Mouse (Mus musculus) liver, embryonic 16.5 days (tissue): ENCODE measurements around the gene Zfp94. TPM values are rescaled to one million over a fixed set of nuclear protein-coding genes. Genes with fewer than 3 reads are reported as not detected.
A peak's percentile ranks its signal among the peaks of the same experiment; 100 is the strongest.

ENCODE experiments used
- ATAC-seq: fragments of 200-750 bp; cut with Nextera tagmentation; 2 replicates; pipeline ENCODE4 v1.8.0; 2017; ENCODE audit warnings: low read depth, mild to moderate bottlenecking, moderate number of reproducible peaks, moderate library complexity
- H3K27ac ChIP-seq: fragments of 300-500 bp; sonication (generic); 2 replicates; pipeline ENCODE4 v1.5.1; 2014; ENCODE audit warnings: mild to moderate bottlenecking, low read length
- H3K27me3 ChIP-seq: fragments of 300-500 bp; sonication (generic); 2 replicates; pipeline ENCODE4 v1.6.1; 2014; ENCODE audit warnings: low read depth, low read length, mixed read lengths; ENCODE audit not compliant: control insufficient read depth, insufficient read depth
- H3K36me3 ChIP-seq: fragments of 300-500 bp; sonication (generic); 2 replicates; pipeline ENCODE4 v1.6.1; 2014; ENCODE audit warnings: mild to moderate bottlenecking; ENCODE audit not compliant: control insufficient read depth, insufficient read depth
- H3K4me1 ChIP-seq: fragments of 300-500 bp; sonication (generic); 2 replicates; pipeline ENCODE4 v1.6.1; 2014; ENCODE audit warnings: low read depth, low read length, mixed read lengths; ENCODE audit not compliant: control insufficient read depth
- H3K4me2 ChIP-seq: fragments of 300-500 bp; sonication (generic); 2 replicates; pipeline ENCODE4 v1.6.1; 2014; ENCODE audit warnings: low read depth, low read length, mixed read lengths
- H3K4me3 ChIP-seq: fragments of 300-500 bp; sonication (generic); 2 replicates; pipeline ENCODE4 v1.5.1; 2014; ENCODE audit warnings: low read depth, mild to moderate bottlenecking, low read length
- H3K9ac ChIP-seq: fragments of 300-500 bp; sonication (generic); 2 replicates; pipeline ENCODE4 v1.6.1; 2014; ENCODE audit warnings: low read depth, low read length
- H3K9me3 ChIP-seq: fragments of 300-500 bp; sonication (generic); replicated peaks from 2 replicates; pipeline ENCODE4 v1.6.1; 2016; ENCODE audit warnings: low read length; ENCODE audit not compliant: control insufficient read depth
- WGBS: fragments of 180-500 bp; shearing (Covaris S2); extraction: QIAGEN DNeasy Blood & Tissue Kit; methylation state at CpG from one replicate; pipeline ENCODE4 v1.1.7; 2014; ENCODE audit not compliant: insufficient replicate concordance; 5-methylcytosine and 5-hydroxymethylcytosine counted together
- polyA plus RNA-seq: library from polyadenylated mRNA; unstranded; fragments of >200 nt; fragmentation: Nextera tagmentation; extraction: Ambion mirVana; gene quantifications from 2 replicates; pipeline ENCODE4 v1.2.1, GENCODE M21; 2015

Zfp94 gene
- polyA plus RNA-seq, 1 experiment from 2014 or later = 1.8 TPM

GRCm38 (mm10) chr7:24348896-24349295, 32.4 kb upstream of the Zfp94 start, which contains the start of gene Lypd5:
Lypd5 (plus strand) TSS chr7:24349196.
- 33% methylated on average over 6 of the region's 6 CpGs for WGBS
- H3K9ac ChIP-seq = no peak within 1 kb of the TSS

GRCm38 (mm10) chr7:24346444-24346843, 30.0 kb upstream of the Zfp94 start:
- WGBS = 45% methylated on average over 5 of the region's 5 CpGs
- Histone ChIP-seq H3K4me1 (no peaks in the 10 kb centered on the region), H3K27me3 (no peaks in the 10 kb centered on the region; the same call in 1 of the 2 replicates), H3K4me3 (no peak overlapping the region), H3K9me3 (no peaks in the 10 kb centered on the region), H3K9ac (no peak overlapping the region), H3K4me2 (no peak overlapping the region), H3K36me3 (no peaks in the 10 kb centered on the region), H3K27ac (no peak overlapping the region)
- no peak for ATAC-seq

More at GRCm38 (mm10) chr7:24348896-24349295, 32.4 kb upstream of the Zfp94 start, which contains the start of gene Lypd5:
- H3K4me1 ChIP-seq = no peaks in the 10 kb centered on the region
- H3K9me3 ChIP-seq = no peaks in the 10 kb centered on the region
- H3K27me3 ChIP-seq = no peaks in the 10 kb centered on the region; the same call in 1 of the 2 replicates
- no peak within 1 kb of the TSS for H3K4me2 ChIP-seq
- no peak within 1 kb of the TSS for H3K4me3 ChIP-seq
- no peaks in the 10 kb centered on the region for H3K36me3 ChIP-seq
- no peak for ATAC-seq
- no peak within 1 kb of the TSS for H3K27ac ChIP-seq

GRCm38 (mm10) chr7:24343701-24344272, 27.3 kb upstream of the Zfp94 start:
- 55% methylated on average over 7 of the region's 7 CpGs for WGBS
- ATAC-seq = no peak
- no peaks in the 10 kb centered on the region for H3K27me3 ChIP-seq
- no peaks in the 10 kb centered on the region for H3K9me3 ChIP-seq
- no peaks in the 10 kb centered on the region for H3K36me3 ChIP-seq
- no peak overlapping the region for H3K4me2 ChIP-seq
- no peak overlapping the region for H3K27ac ChIP-seq
- no peaks in the 10 kb centered on the region for H3K4me1 ChIP-seq
- no peak overlapping the region for H3K4me3 ChIP-seq
- no peak overlapping the region for H3K9ac ChIP-seq

DNA sequence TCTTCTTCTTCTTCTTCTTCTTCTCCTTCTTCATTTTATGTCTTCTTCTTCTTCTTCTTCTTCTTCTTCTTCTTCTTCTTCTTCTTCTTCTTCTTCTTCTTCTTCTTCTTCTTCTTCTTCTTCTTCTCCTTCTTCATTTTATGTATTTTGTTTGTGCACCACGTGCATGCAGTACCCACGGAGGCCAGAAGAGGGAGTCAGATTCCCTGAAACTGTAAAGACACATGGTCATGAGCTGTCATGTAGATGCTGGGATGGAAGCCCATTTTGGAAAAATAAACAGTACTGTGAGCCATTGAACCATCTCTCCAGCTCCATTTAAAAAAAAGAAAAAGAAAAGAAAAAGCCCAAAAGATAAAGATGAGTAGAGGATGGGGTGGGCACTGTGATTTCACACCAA, 21.8 kb upstream of the Zfp94 start:
- H3K9ac ChIP-seq = no peak overlapping the region
- no peaks in the 10 kb centered on the region for H3K4me1 ChIP-seq
- no peak overlapping the region for H3K27ac ChIP-seq
- no peak overlapping the region for H3K4me3 ChIP-seq
- no peaks in the 10 kb centered on the region for H3K36me3 ChIP-seq
- H3K4me2 ChIP-seq = no peak overlapping the region
- H3K9me3 ChIP-seq = no peaks in the 10 kb centered on the region
- peaks cover 11% of the 10 kb centered on the region for H3K27me3 ChIP-seq
- WGBS = 31% methylated on average over 2 of the region's 2 CpGs
- no peak for ATAC-seq

DNA sequence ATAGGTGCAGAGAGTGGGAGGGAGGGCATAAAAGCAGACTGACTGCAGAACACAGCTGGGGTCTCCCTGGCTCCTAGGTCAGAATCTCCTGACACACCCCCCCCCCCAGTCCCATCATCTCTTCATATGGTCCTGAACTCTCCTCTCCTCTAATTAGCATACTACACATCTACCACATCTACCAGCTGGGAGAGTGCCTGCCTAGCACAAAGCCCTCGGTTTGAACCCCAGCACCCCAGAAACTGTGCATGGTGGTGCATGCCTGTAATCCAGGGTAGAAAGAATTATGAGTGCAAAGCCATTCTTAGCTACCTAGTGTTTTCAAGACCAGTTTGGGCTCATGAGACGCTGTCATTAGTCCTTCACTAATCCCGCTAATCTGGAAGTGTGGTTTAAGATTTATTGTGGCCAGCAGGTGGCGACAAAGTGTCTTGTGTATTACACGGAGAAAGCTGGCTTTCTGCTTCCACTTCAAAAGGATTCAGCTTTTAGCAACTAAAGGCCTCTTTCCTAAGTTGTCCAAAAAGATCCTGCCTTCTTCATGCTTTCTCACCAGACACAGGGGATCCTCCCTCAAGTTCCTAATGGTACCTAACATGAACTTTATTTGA, 19.3 kb upstream of the Zfp94 start:
- H3K36me3 ChIP-seq = no peaks in the 10 kb centered on the region
- no peaks in the 10 kb centered on the region for H3K9me3 ChIP-seq
- H3K4me2 ChIP-seq = no peak overlapping the region
- H3K4me1 ChIP-seq = no peaks in the 10 kb centered on the region
- H3K27ac ChIP-seq = no peak overlapping the region
- 6% methylated on average over 5 of the region's 5 CpGs for WGBS
- no peak overlapping the region for H3K4me3 ChIP-seq
- peaks cover 16% of the 10 kb centered on the region for H3K27me3 ChIP-seq
- no peak overlapping the region for H3K9ac ChIP-seq
- ATAC-seq = no peak

- no peak within 1 kb of the TSS for H3K27ac ChIP-seq
- no peaks in the 10 kb centered on the region for H3K4me1 ChIP-seq
- H3K9ac ChIP-seq = no peak within 1 kb of the TSS
- peaks cover 16% of the 10 kb centered on the region for H3K27me3 ChIP-seq
- ATAC-seq = no peak
- 28% methylated on average over 49 of the region's 49 CpGs for WGBS
- H3K4me3 ChIP-seq = no peak within 1 kb of the TSS
- no peaks in the 10 kb centered on the region for H3K9me3 ChIP-seq
- no peaks in the 10 kb centered on the region for H3K36me3 ChIP-seq
- no peak within 1 kb of the TSS for H3K4me2 ChIP-seq
These were observed 17.0 kb upstream of the Zfp94 start, which contains the start of gene Tescl for GRCm38 (mm10) chr7:24333304-24333986. Tescl (minus strand) TSS chr7:24333936.

GRCm38 (mm10) chr7:24327281-24327975, 11.0 kb upstream of the Zfp94 start:
- Histone ChIP-seq H3K9ac (no peak overlapping the region), H3K4me3 (no peak overlapping the region), H3K27ac (no peak overlapping the region), H3K27me3 (peaks cover 5% of the 10 kb centered on the region), H3K4me1 (no peaks in the 10 kb centered on the region), H3K36me3 (no peaks in the 10 kb centered on the region), H3K9me3 (no peaks in the 10 kb centered on the region), H3K4me2 (no peak overlapping the region)
- WGBS = 64% methylated on average over 14 of the region's 14 CpGs
- no peak for ATAC-seq

DNA sequence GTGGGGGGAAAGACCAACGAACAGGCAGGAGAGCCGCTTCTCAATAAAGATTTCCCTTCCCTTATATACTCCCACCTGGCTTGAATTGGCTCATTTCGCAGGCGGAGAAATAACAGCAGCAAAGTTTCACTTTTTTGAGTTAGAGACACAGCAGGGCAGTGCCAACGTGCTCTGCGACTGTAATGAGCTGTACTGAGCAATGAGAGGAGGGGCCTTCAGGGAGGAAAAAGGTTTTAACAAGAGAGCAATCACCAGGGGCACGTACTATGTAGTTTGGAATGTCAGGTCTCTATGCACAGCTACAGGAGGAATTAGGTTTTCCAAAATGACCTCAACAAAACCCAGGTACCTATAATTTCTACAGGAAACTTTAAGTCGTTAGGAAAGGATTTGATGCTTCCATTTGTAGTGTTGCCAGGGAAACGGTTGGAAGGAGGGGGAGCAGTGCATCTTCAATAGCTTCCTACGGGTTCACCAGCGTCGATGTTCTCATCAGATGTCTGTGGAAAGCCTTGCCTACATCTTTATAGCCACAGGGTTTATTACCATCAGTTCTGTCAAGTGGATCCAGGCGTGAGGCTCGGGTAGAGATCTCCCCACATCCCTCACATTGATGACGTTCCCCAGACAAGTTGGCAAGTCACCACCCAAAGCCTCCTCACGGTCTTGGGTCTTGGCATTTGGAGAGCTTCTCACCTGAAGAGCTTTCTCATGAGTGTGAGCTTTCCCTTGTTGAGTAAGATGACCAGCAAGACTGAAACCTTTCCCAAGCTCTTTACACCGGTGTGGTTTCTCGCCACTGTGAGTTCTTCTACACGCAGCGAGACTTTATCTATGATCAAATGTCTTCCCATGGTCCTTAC, 10.0 kb upstream of the Zfp94 start:
- 39% methylated on average over 20 of the region's 20 CpGs for WGBS
- no peak for ATAC-seq
- Histone ChIP-seq H3K27ac (no peak overlapping the region), H3K4me3 (no peak overlapping the region), H3K4me1 (no peaks in the 10 kb centered on the region), H3K9ac (no peak overlapping the region), H3K9me3 (no peaks in the 10 kb centered on the region), H3K27me3 (peaks cover 5% of the 10 kb centered on the region), H3K36me3 (no peaks in the 10 kb centered on the region), H3K4me2 (peak overlapping the region; percentile 19; the same call in 1 of the 2 replicates)
